ENCODE assay signal across 10 mouse cellular contexts in genomic region chr2:48318384-48319030, GRCm38 (mm10).
DNase-seq lines count a peak whose midpoint lies in the region; ATAC-seq lines count a peak whose summit lies in the region.
"Had no signal": no experiment of that assay in that cellular context is flagged by ENCODE, and none has a peak within 500 bp of the region (broad histone marks: within the 10 kb centered on the region; RNA-seq: fewer than 3 reads in every experiment).

No protein-coding gene starts in this region.

- peak; percentile 54 for ATAC-seq in forebrain, embryonic 13.5 days
- peak; percentile 47 for ATAC-seq in hindbrain, embryonic 12.5 days (ENCODE audit: low FRiP score)
- peak; percentile 62 for ATAC-seq in midbrain, embryonic 15.5 days (replicated peaks)

- DNase-seq in forebrain, embryonic 10.5 days (ENCODE audit: extremely low spot score, low spot score), result no peak
- DNase-seq in embryo, embryonic 11 days, result peak; percentile 47
- DNase-seq in left cerebral cortex, adult 8-10 months (ENCODE audit: low spot score in 2 of 2), result no peak
- DNase-seq in ovary, postnatal 10 days (ENCODE audit: low spot score), result no peak
- no peak for DNase-seq in thymus, postnatal 36 days
- DNase-seq: heart, postnatal 14 days; liver, embryonic 13.5 days had no signal

- H3K27me3 ChIP-seq in forebrain, embryonic 13.5 days, result no peaks in the 10 kb centered on the region
- H3K27me3 ChIP-seq in forebrain, embryonic 10.5 days (ENCODE audit: poor library complexity, severe bottlenecking), result no peaks in the 10 kb centered on the region
- H3K27me3 ChIP-seq in hindbrain, embryonic 12.5 days, result no peaks in the 10 kb centered on the region
- H3K27me3 ChIP-seq in midbrain, embryonic 15.5 days (replicated peaks), result no peaks in the 10 kb centered on the region
- H3K27me3 ChIP-seq: liver, embryonic 13.5 days had no signal

- H3K4me2 ChIP-seq in forebrain, embryonic 13.5 days, result no peak overlapping the region
- H3K4me2 ChIP-seq in hindbrain, embryonic 12.5 days (replicated peaks), result no peak overlapping the region
- H3K4me2 ChIP-seq in midbrain, embryonic 15.5 days, result no peak overlapping the region
- H3K4me2 ChIP-seq: liver, embryonic 13.5 days had no signal

- H3K27ac ChIP-seq in forebrain, embryonic 13.5 days, result no peak overlapping the region
- H3K27ac ChIP-seq in forebrain, embryonic 10.5 days, result no peak overlapping the region
- no peak overlapping the region for H3K27ac ChIP-seq in hindbrain, embryonic 12.5 days
- H3K27ac ChIP-seq in midbrain, embryonic 15.5 days, result no peak overlapping the region
- H3K27ac ChIP-seq: liver, embryonic 13.5 days had no signal

- H3K36me3 ChIP-seq in forebrain, embryonic 13.5 days (ENCODE audit: poor library complexity, severe bottlenecking), result no peaks in the 10 kb centered on the region
- H3K36me3 ChIP-seq in forebrain, embryonic 10.5 days (replicated peaks), result no peaks in the 10 kb centered on the region
- no peaks in the 10 kb centered on the region for H3K36me3 ChIP-seq in hindbrain, embryonic 12.5 days
- H3K36me3 ChIP-seq in midbrain, embryonic 15.5 days (replicated peaks), result no peaks in the 10 kb centered on the region
- H3K36me3 ChIP-seq: liver, embryonic 13.5 days had no signal

- no peak overlapping the region for H3K9ac ChIP-seq in forebrain, embryonic 13.5 days
- H3K9ac ChIP-seq in hindbrain, embryonic 12.5 days, result no peak overlapping the region
- no peak overlapping the region for H3K9ac ChIP-seq in midbrain, embryonic 15.5 days
- H3K9ac ChIP-seq: liver, embryonic 13.5 days had no signal

- WGBS in forebrain, embryonic 13.5 days, result 27% methylated on average over 8 of the region's 8 CpGs
- WGBS in forebrain, embryonic 10.5 days, result 47% methylated on average over 8 of the region's 8 CpGs
- WGBS in hindbrain, embryonic 12.5 days, result 29% methylated on average over 8 of the region's 8 CpGs
- 38% methylated on average over 8 of the region's 8 CpGs for WGBS in midbrain, embryonic 15.5 days

- H3K4me1 ChIP-seq in forebrain, embryonic 13.5 days, result peaks cover 14% of the 10 kb centered on the region
- H3K4me1 ChIP-seq in forebrain, embryonic 10.5 days, result peaks cover 17% of the 10 kb centered on the region
- H3K4me1 ChIP-seq in hindbrain, embryonic 12.5 days, result peaks cover 14% of the 10 kb centered on the region
- peaks cover 13% of the 10 kb centered on the region; the same call in 1 of the 2 replicates for H3K4me1 ChIP-seq in midbrain, embryonic 15.5 days
- H3K4me1 ChIP-seq: liver, embryonic 13.5 days had no signal

- no peak overlapping the region for H3K4me3 ChIP-seq in forebrain, embryonic 13.5 days
- H3K4me3 ChIP-seq in forebrain, embryonic 10.5 days, result no peak overlapping the region
- H3K4me3 ChIP-seq in hindbrain, embryonic 12.5 days, result no peak overlapping the region
- no peak overlapping the region for H3K4me3 ChIP-seq in midbrain, embryonic 15.5 days
- H3K4me3 ChIP-seq: liver, embryonic 13.5 days had no signal

- H3K9me3 ChIP-seq in forebrain, embryonic 13.5 days (replicated peaks), result no peaks in the 10 kb centered on the region
- H3K9me3 ChIP-seq in forebrain, embryonic 10.5 days, result no peaks in the 10 kb centered on the region
- no peaks in the 10 kb centered on the region for H3K9me3 ChIP-seq in hindbrain, embryonic 12.5 days (replicated peaks)
- H3K9me3 ChIP-seq in midbrain, embryonic 15.5 days, result no peaks in the 10 kb centered on the region
- H3K9me3 ChIP-seq: liver, embryonic 13.5 days had no signal
